Mouse (Mus musculus): ENCODE measurements around the gene Chdh. TPM values are rescaled to one million over a fixed set of nuclear protein-coding genes. Genes with fewer than 3 reads are reported as not detected.
A peak's percentile ranks its signal among the peaks of the same experiment; 100 is the strongest.

The Chdh gene
- polyA plus RNA-seq, 2 experiments, result 1.5 to 2.4 TPM

DNA sequence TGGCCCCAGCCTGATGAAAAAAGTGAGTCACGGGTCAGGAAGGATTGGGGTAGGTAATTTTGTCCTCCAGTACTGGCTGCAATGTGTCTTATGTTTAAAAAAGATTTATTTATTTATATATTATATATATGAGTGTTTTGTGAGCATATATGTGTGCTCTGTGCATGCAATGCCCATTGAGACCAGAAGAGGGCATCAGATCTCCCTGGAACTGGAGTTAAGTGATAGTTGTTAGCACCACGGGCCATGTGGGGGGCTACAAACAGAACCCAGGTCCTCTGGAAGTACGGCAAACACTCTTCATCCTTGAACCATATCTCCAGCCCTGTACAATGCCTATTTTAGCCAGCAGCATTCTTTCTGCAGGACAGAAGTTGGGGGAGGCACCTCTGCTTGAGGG is 39.2 kb downstream of the Chdh start:
- H3K27ac ChIP-seq, result no peak overlapping the region
- TF ChIP-seq CTCF (IDR thresholded peaks at IDR 0.05; ENCODE audit: low read depth), result peak; percentile 52
- no peak for TF ChIP-seq EP300 (IDR thresholded peaks at IDR 0.05; ENCODE audit: low read depth)
- H3K9ac ChIP-seq (replicated peaks), result no peak overlapping the region
- H3K4me1 ChIP-seq (replicated peaks; ENCODE audit: control insufficient read depth in 2 of 2, insufficient read depth in 2 of 2, low read length in 1 of 2), result no peaks in the 10 kb centered on the region
- 65% methylated on average over 3 of the region's 3 CpGs for WGBS (ENCODE audit: insufficient replicate concordance)
- no peaks in the 10 kb centered on the region for H3K36me3 ChIP-seq (replicated peaks; ENCODE audit: control insufficient read depth, insufficient read depth, low read depth)
- H3K9me3 ChIP-seq (ENCODE audit: control insufficient read depth, low read length), result no peaks in the 10 kb centered on the region
- no peak overlapping the region for H3K4me3 ChIP-seq (ENCODE audit: insufficient read depth in 1 of 2, low read depth in 2 of 2, low read length in 2 of 2)
- ATAC-seq (ENCODE audit: insufficient read depth), result no peak
- no peak for DNase-seq (ENCODE audit: low read depth in 3 of 3, low spot score in 3 of 3)
- H3K27me3 ChIP-seq (ENCODE audit: control insufficient read depth, insufficient read depth, low read length), result no peaks in the 10 kb centered on the region
- no peak overlapping the region for H3K4me2 ChIP-seq (ENCODE audit: low read depth)

DNA sequence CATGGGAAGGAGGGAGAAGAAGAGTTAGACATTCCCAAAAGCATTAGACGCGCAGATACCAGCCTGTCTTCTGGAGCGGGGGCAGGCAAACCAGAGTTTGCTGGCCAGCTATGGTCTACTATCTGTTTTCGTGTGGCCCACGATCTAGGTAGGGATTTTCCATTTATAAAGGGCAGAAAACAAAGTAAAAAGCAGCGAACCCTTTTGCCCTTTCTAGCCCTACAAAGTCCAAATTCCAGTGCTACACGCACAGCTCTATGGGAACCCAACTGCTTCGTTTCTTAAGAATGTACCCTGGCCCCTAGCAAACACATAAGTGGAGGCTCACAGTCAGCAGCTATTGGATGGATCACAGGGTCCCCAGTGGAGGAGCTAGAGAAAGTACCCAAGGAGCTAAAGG is 41.5 kb downstream of the Chdh start:
- no peaks in the 10 kb centered on the region for H3K36me3 ChIP-seq (replicated peaks; ENCODE audit: control insufficient read depth, insufficient read depth, low read depth)
- no peak overlapping the region for H3K9ac ChIP-seq (replicated peaks)
- H3K4me3 ChIP-seq (ENCODE audit: insufficient read depth in 1 of 2, low read depth in 2 of 2, low read length in 2 of 2), result no peak overlapping the region
- no peak for DNase-seq (ENCODE audit: low read depth in 3 of 3, low spot score in 3 of 3)
- no peak overlapping the region for H3K27ac ChIP-seq
- H3K4me1 ChIP-seq (replicated peaks; ENCODE audit: control insufficient read depth in 2 of 2, insufficient read depth in 2 of 2, low read length in 1 of 2), result no peaks in the 10 kb centered on the region
- no peak for TF ChIP-seq EP300 (IDR thresholded peaks at IDR 0.05; ENCODE audit: low read depth)
- no peak for TF ChIP-seq CTCF (IDR thresholded peaks at IDR 0.05; ENCODE audit: low read depth)
- H3K9me3 ChIP-seq (ENCODE audit: control insufficient read depth, low read length), result no peaks in the 10 kb centered on the region
- no peaks in the 10 kb centered on the region for H3K27me3 ChIP-seq (ENCODE audit: control insufficient read depth, insufficient read depth, low read length)
- ATAC-seq (ENCODE audit: insufficient read depth), result no peak
- H3K4me2 ChIP-seq (ENCODE audit: low read depth), result no peak overlapping the region
- 66% methylated on average over 8 of the region's 8 CpGs for WGBS (ENCODE audit: insufficient replicate concordance)

DNA sequence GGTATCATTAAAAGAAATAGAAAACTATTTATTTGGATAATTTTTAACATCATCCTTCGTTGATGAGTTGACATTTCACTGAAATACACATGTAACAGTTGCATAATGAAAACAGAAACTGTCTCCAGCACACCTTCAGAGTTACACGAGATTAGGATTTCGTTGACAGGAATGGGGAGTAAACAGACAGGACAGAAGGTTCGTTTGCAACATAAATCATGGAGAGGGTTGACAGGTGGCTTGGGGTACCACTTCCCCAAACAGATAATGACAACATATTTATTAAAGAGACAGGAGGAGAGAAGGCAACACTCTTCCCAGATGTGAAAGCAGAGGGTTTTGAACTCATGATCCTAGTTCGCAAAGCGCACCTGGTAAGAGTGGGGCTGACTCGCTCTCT is 46.1 kb downstream of the Chdh start:
- 41% methylated on average over 7 of the region's 7 CpGs for WGBS (ENCODE audit: insufficient replicate concordance)
- Histone ChIP-seq H3K36me3 (replicated peaks; ENCODE audit: control insufficient read depth, insufficient read depth, low read depth) (no peaks in the 10 kb centered on the region), H3K27ac (no peak overlapping the region), H3K9ac (replicated peaks) (no peak overlapping the region), H3K4me1 (replicated peaks; ENCODE audit: control insufficient read depth in 2 of 2, insufficient read depth in 2 of 2, low read length in 1 of 2) (no peaks in the 10 kb centered on the region), H3K4me2 (ENCODE audit: low read depth) (no peak overlapping the region), H3K27me3 (ENCODE audit: control insufficient read depth, insufficient read depth, low read length) (no peaks in the 10 kb centered on the region), H3K4me3 (ENCODE audit: insufficient read depth in 1 of 2, low read depth in 2 of 2, low read length in 2 of 2) (no peak overlapping the region), H3K9me3 (ENCODE audit: control insufficient read depth, low read length) (no peaks in the 10 kb centered on the region)
- no peak for TF ChIP-seq EP300 (IDR thresholded peaks at IDR 0.05; ENCODE audit: low read depth)
- ATAC-seq (ENCODE audit: insufficient read depth) (no peak), DNase-seq (ENCODE audit: low read depth in 3 of 3, low spot score in 3 of 3) (no peak)

DNA sequence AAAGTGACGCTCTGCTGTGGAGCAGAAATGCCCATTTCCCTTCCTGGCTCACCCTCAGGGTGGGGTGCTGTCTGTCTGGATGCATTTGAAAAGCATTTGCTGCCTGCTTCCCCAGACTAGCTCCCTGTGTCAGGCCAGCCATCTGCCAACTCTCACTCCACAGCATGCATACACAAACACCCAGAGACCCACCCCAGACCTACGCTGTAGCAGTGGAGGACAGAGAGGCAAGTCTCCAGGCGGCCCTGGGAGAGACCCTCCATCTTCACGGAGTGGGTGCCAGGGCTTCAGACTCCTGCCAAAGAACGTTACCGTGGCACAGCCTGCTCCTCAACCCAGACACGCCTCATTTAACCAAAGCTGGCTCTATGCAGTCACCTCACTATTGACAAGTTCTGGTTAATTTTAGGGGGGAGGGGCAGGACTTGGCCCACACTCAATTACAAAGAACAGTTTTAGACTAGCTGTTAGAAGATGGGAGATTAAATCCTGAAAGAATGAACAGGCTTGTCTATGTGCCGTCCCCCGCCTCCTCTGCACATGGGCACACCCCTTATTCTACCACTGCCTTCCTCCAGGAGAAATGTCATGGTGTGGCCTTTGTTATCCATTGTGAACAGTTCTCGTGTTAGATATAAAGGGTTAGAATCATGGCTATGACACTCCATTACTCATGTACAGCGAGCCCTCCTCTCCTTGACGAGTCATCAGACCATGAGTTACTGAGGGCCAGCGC is 47.4 kb downstream of the Chdh start:
- WGBS (ENCODE audit: insufficient replicate concordance), result 63% methylated on average over 13 of the region's 13 CpGs
- Histone ChIP-seq H3K4me2 (ENCODE audit: low read depth) (no peak overlapping the region), H3K27ac (no peak overlapping the region), H3K4me1 (replicated peaks; ENCODE audit: control insufficient read depth in 2 of 2, insufficient read depth in 2 of 2, low read length in 1 of 2) (no peaks in the 10 kb centered on the region), H3K4me3 (ENCODE audit: insufficient read depth in 1 of 2, low read depth in 2 of 2, low read length in 2 of 2) (no peak overlapping the region), H3K27me3 (ENCODE audit: control insufficient read depth, insufficient read depth, low read length) (no peaks in the 10 kb centered on the region), H3K9me3 (ENCODE audit: control insufficient read depth, low read length) (no peaks in the 10 kb centered on the region), H3K9ac (replicated peaks) (no peak overlapping the region), H3K36me3 (replicated peaks; ENCODE audit: control insufficient read depth, insufficient read depth, low read depth) (no peaks in the 10 kb centered on the region)
- TF ChIP-seq EP300 (IDR thresholded peaks at IDR 0.05; ENCODE audit: low read depth) (no peak), CTCF (IDR thresholded peaks at IDR 0.05; ENCODE audit: low read depth) (no peak)
- DNase-seq (ENCODE audit: low read depth in 3 of 3, low spot score in 3 of 3), result no peak
- ATAC-seq (ENCODE audit: insufficient read depth), result no peak

DNA sequence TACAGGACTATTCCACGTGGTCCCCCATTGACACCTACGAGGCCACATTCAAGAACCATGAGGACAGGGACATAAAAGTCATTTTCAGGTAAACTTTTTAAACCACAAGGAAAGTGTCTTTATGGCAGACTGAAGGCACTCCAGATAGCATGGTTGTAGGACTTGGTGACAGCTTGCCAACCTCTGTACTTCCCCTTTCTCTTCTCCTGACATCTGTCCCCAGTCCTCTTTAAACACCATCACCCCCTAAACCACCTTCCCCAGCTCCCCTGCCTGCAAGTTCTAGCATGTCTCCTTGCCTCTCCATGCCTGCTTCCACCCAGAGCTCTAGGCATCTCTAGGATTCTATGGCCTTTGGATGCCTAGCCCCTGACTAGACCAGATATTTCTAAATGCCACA is 56.0 kb downstream of the Chdh start:
- Histone ChIP-seq H3K9ac (replicated peaks) (no peak overlapping the region), H3K9me3 (ENCODE audit: control insufficient read depth, low read length) (no peaks in the 10 kb centered on the region), H3K4me2 (ENCODE audit: low read depth) (no peak overlapping the region), H3K4me1 (replicated peaks; ENCODE audit: control insufficient read depth in 2 of 2, insufficient read depth in 2 of 2, low read length in 1 of 2) (peaks cover 8 to 34% of the 10 kb centered on the region in 2 experiments), H3K36me3 (replicated peaks; ENCODE audit: control insufficient read depth, insufficient read depth, low read depth) (no peaks in the 10 kb centered on the region), H3K27ac (no peak overlapping the region), H3K4me3 (ENCODE audit: insufficient read depth in 1 of 2, low read depth in 2 of 2, low read length in 2 of 2) (no peak overlapping the region), H3K27me3 (ENCODE audit: control insufficient read depth, insufficient read depth, low read length) (no peaks in the 10 kb centered on the region)
- ATAC-seq (ENCODE audit: insufficient read depth), result no peak
- DNase-seq (ENCODE audit: low read depth in 3 of 3, low spot score in 3 of 3), result no peak
- WGBS (ENCODE audit: insufficient replicate concordance), result 61% methylated on average over 2 of the region's 2 CpGs
- TF ChIP-seq CTCF (IDR thresholded peaks at IDR 0.05; ENCODE audit: low read depth), result no peak
- TF ChIP-seq EP300 (IDR thresholded peaks at IDR 0.05; ENCODE audit: low read depth), result no peak

Measured in liver, embryonic 14.5 days (tissue).